Mouse (Mus musculus): Measurements from ENCODE around the gene Tyk2.

Tyk2 gene

GRCm38 (mm10) chr9:21149654-21150419 is 18.8 kb upstream of the Tyk2 start, which contains the start of gene Cdc37:
Gene Cdc37, minus strand, starts transcription at chr9:21149982.
- DNase-seq (ENCODE audit: low spot score in 2 of 2), result peak; percentile 87 to 90

GRCm38 (mm10) chr9:21149077-21149653 is 18.1 kb upstream of the Tyk2 start:
- DNase-seq (ENCODE audit: low spot score in 2 of 2), result no peak

GRCm38 (mm10) chr9:21148427-21148826 is 17.4 kb upstream of the Tyk2 start:
- DNase-seq (ENCODE audit: low spot score in 2 of 2), result no peak

DNA sequence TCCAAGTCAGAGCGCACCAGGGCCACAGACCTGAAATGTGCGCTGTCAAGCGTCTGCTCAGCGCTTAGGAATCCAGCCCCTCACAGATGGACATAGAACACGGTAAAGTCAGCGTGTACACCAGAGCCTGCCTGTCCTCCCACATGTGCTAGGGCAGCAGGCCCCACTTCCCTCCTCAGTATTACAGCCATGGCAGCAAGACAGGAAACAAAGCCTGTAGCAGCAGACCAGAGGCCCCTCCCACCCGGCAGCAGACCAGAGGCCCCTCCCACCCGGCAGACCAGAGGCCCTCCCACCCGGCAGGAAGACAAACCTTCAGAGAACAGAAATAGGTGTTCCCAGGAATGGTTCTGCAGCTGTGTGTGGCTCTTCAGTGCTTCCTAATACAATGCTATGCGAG is 15.7 kb upstream of the Tyk2 start:
- no peak for DNase-seq (ENCODE audit: low spot score in 2 of 2)

GRCm38 (mm10) chr9:21145431-21145830 is 14.4 kb upstream of the Tyk2 start:
- DNase-seq (ENCODE audit: low spot score in 2 of 2), result no peak

GRCm38 (mm10) chr9:21144361-21144760 is 13.3 kb upstream of the Tyk2 start:
- DNase-seq (ENCODE audit: low spot score in 2 of 2), result no peak

- DNase-seq (ENCODE audit: low spot score in 2 of 2), result no peak
Measured at GRCm38 (mm10) chr9:21141922-21142321, 10.9 kb upstream of the Tyk2 start.

- DNase-seq (ENCODE audit: low spot score in 2 of 2), result no peak
Measured at GRCm38 (mm10) chr9:21138386-21138785, 7.3 kb upstream of the Tyk2 start.

GRCm38 (mm10) chr9:21137229-21137628 is 6.2 kb upstream of the Tyk2 start:
- DNase-seq (ENCODE audit: low spot score in 2 of 2), result peak in 1 of 2 experiments; percentile 47

- DNase-seq (ENCODE audit: low spot score in 2 of 2), result no peak
Measured at GRCm38 (mm10) chr9:21136401-21136800, 5.4 kb upstream of the Tyk2 start.

- DNase-seq (ENCODE audit: low spot score in 2 of 2), result no peak
Measured at GRCm38 (mm10) chr9:21135941-21136381, 4.9 kb upstream of the Tyk2 start.

- no peak for DNase-seq (ENCODE audit: low spot score in 2 of 2)
Measured at GRCm38 (mm10) chr9:21135329-21135890, 4.4 kb upstream of the Tyk2 start.

GRCm38 (mm10) chr9:21134595-21135328 is 3.7 kb upstream of the Tyk2 start:
- DNase-seq (ENCODE audit: low spot score in 2 of 2), result no peak

GRCm38 (mm10) chr9:21133064-21133707 is 2.1 kb upstream of the Tyk2 start:
- DNase-seq (ENCODE audit: low spot score in 2 of 2), result no peak

DNA sequence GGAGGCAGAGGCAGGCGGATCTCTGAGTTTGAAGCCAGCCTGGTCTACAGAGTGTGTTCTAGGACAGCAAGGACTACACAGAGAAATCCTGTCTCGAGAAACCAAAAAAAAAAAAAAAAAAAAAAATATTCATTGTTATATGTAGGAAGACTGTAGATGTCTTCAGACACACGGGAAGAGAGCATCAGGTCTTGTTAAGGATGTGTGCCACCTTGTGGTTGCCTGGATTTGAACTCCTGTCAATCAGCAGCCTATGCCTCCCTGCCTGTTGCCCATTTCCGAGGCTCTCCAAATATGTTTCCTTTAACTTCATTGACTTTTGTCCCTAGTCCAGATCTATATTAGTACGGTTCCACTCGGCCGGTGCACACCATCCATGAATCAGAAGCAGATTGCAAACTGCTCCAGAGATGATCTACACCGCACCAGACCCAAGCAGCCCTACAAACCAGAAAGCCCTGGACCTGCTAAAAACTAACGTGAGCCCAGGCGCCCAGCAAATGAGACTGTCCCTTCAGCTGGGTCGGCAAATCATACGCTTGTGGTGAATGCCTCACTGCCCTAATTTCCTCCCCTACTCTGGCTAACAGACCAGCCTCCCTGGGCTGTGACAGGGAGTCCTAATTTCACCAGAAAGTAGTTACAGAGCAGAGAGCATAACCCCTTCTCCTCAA is 1.2 kb upstream of the Tyk2 start:
- no peak for DNase-seq (ENCODE audit: low spot score in 2 of 2)

DNA sequence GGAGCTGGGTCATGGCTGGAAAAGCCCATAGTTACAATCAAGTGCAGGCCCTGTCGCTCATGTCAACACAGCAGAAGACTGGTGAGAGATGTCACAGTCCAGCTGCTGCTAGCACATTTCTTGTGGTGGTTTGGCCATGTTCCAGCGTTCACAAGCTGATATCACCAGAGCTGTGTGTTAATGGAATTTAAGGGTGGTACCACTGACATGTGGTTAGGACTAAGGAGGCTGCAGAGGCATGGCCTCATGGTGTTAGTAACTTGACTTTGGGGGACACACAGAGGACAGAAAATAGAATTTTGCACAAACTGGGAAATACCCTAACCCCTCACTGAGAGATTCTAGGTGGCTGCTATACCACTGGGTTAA is 4.8 kb downstream of the Tyk2 start:
- no peak for DNase-seq (ENCODE audit: low spot score in 2 of 2)

- no peak for DNase-seq (ENCODE audit: low spot score in 2 of 2)
Measured at GRCm38 (mm10) chr9:21125502-21126258, 5.4 kb downstream of the Tyk2 start.

- no peak for DNase-seq (ENCODE audit: low spot score in 2 of 2)
Measured at GRCm38 (mm10) chr9:21124837-21125236, 6.2 kb downstream of the Tyk2 start.

DNA sequence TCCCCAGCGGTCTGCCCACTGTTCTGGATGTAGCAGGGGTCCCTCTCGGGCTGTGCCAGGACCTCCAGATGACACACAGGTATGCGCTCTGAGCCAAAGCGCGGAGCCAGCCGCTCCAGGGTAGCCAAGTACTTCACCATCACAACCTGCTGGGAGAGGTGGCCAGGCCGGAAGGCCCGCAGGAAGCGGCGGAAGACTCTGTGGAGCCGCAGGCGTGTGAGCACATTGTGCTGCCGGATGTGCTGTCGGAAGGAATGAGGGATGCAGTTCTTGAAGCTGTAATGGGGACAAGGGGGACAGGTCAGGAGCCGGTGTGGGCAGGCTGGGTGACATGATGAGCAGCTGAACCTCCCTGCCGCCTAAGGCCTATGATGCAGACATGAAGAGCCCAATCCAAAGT is 9.6 kb downstream of the Tyk2 start:
- no peak for DNase-seq (ENCODE audit: low spot score in 2 of 2)

DNA sequence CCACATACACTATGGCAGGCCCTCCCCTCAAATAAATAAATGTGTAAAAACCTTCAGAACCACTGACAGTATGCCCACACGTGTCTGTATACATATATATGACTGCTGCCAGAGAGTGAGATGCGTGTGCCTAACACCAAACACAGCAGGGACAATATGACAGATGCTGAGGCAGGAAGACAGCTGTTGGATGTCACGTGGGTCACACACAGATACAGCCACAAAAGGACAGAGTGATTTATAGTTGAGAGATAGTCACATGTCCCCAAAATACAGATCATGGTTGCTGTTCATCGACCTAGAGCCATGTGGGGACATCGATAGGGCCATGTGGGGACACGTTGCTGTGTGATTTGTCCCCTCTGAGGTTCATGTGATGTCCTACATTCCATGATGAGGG is 14.0 kb downstream of the Tyk2 start:
- no peak for DNase-seq (ENCODE audit: low spot score in 2 of 2)

GRCm38 (mm10) chr9:21115105-21115504 is 15.9 kb downstream of the Tyk2 start:
- DNase-seq (ENCODE audit: low spot score in 2 of 2), result no peak
